Mouse (Mus musculus) heart, postnatal 14 days (tissue): Measurements from ENCODE around the gene Pkdrej. TPM values are rescaled to one million over a fixed set of nuclear protein-coding genes. Genes with fewer than 3 reads are reported as not detected.
A peak's percentile ranks its signal among the peaks of the same experiment; 100 is the strongest.
"Not testable (repeated sequence)": the region's sequence is repeated elsewhere in the genome, so short reads cannot be mapped to it uniquely, and the experiment has no call there.

Experiments
- DNase-seq, 2 experiments: peaks; one replicate each; pipeline ENCODE4 v3.0.0; 2021 to 2022
- intact Hi-C: fragments of 180-260 bp; cut with DNase I; formaldehyde crosslinking; loops from one replicate; pipeline ENCODE4 v1.15.1; 2025
- total RNA-seq, 2 experiments: library from RNA; stranded (reverse); gene quantifications; 2 replicates each; pipeline ENCODE4 v1.2.3; 2021

Gene Pkdrej
- total RNA-seq, 2 experiments from 2014 or later: 2.0 to 2.1 TPM

DNA sequence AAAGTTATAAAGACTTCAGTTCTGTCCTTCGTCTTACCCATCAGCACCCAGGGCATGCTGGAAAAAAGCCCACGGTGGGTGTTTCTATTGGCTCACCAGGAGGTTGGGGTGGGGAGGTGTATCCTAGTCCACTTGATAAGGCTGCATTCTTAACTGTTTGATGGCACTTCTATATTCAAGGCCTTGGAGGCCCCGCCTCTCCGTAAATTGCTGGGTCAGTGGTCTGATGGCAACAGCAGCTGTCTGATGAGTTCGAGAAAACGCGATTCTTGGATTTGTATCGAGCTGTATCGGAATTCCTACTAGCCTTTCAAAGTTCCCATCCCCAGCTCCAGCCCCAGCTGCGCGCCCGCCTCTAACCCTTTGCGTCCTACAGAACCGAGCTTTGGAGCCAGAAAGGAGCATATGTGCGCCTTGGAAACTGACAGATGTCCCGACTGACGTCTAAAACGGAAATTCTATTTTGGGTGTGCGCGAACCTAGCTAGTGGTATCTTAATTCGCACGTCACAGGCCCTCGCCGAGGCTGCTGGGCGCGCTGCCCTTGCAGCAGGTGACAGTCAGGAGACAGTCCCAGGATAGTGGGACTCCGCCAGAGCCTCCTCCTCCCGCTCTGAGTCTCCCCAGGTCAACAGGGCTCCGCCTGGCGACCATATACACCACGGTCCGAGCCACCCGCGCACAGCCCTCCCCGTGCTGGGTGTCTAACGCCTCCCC is 10.6 kb downstream of the Pkdrej start:
- intact Hi-C loops: loop anchor here (5.0 kb wide), 2 partner anchors 74 to 214 kb away; no protein-coding TSS in a partner anchor
- peak; percentile 84 to 87 for DNase-seq

DNA sequence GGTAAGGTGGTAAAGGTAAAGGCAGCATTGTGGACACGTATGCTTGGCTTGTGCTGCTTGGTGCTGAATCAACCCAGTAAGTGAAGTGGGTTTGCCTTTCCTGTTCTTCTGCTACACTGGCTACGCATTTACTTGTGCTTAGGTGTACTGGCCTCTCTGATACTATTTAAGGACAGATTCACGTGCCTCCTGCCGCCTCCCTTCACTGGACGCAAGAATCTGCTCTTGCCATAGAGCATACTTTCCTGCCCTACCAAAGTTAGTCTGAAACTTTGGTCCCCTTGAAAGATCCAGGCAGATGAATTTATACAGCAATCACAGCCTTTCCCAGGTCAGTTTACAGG is 11.1 kb downstream of the Pkdrej start:
- intact Hi-C loops: loop anchor here (5.0 kb wide), 2 partner anchors 73 to 213 kb away; no protein-coding TSS in a partner anchor
- DNase-seq: no peak

DNA sequence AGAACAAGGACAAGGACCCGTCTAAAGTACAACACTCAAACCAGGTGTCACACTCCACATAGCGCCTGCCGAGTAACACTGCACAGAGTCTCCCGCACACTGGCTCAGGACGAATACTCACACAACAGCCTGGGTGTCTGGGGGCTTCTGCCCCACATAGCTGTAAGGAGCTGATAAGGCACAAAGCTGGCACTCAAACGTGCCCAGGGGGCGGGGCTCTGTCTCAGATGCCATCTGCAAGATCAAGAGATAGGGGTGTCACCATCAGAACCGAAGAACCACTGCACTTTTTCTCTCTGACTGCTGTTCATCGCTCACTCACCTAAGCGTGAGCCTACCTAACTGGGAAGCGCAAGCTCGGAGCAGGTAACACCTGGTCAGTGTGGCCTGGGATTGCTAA is 12.4 kb downstream of the Pkdrej start:
- no peak for DNase-seq
- intact Hi-C loops: no loop called here

DNA sequence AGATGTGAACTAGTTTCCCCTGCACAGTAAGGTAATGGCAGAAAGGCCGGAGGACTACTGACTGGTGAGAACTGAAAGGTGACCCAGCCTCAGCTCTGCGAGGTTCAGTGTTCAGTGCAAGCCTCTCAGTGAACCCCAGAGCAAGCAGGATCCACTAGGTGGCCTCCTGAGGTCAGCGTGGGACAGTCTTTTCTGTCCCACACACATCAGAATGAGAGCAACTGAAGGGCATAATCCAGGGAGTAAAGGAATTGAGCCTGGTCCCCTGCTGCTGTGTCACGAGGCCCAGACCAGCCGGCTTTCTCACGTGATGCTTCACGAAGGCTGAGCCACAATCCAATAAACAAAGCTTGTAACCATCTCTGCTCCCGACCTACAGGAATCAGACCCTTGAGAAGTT is 13.1 kb downstream of the Pkdrej start:
- intact Hi-C loops: no loop called here
- DNase-seq: no peak

DNA sequence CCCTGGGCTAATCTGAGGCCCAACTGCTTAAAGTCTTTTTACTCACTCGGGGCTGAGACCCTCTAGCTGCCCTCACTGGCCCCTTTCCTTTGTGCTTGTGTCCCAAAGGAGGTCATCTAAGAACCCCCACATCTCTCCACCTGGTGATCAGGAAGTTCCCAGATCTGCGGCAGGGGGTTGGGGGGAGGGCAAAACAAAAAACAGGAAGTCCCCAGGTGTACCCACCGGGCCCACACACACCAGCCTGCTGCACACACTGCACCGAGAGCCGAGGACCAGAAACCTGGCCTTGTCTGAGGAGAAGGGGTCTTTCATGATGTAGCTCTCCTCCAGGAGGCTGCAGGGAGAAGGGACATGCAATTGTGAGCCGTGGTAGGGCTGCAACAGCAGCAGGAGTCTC is 13.5 kb downstream of the Pkdrej start:
- no peak for DNase-seq
- intact Hi-C loops: no loop called here

DNA sequence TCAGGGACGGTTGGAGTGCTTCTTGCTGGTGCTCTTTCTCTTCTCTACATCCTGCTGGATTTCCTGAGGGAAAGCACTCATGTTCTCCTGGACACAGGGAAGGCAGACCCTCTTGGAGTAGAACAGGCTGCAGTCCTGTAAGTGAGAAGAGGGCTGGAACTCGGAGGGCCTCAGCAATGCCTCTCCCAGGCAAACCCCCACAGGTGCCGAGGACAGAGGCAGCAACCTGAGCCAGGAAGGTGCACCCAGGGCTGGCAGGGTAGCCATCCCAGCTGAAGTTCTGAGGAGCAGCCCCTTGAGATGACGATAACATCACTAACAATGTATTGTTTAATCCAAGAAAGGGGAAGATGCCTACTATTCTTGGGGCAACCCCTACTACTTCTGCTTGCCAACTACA is 14.1 kb downstream of the Pkdrej start:
- DNase-seq: no peak
- intact Hi-C loops: no loop called here

DNA sequence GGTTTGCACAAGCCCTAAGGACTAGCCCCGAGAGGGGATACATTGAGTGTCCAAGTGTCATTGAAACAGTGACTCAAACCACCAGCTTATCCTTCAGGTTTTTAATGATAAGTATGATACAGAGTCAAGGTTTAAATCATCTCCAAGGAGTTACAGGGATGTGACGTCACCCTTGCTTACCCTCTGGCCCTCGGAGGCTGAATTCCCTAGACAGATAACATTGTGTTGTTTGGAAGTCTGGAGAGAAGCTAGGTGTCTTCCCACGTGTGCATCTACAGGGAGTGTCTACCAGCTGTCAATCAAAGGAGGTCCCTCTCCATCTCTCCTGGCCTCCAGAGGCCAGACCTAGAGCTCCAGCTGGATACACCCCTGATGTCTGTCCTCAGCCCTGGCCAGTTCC is 14.6 kb downstream of the Pkdrej start:
- DNase-seq: no peak
- intact Hi-C loops: no loop called here

DNA sequence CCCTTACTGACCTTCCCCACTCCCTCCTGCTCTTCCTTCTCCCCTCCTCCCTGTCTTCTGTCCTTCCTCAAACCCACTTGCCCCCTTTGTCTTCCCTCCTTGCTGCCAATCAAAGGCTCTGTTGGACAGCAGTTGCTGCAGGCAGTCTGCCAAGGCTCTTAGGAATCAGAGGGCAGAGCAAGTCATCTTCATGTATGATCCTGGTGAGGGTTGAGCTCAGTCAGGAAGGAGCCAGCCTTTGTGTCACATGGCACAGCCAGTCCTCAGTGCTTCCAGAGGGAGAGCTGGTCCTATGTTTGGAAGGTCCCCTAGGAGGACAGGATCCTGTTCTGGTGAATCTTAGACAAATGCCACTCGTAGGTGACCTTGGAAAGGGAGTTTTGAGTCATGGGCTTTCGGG is 18.6 kb downstream of the Pkdrej start:
- DNase-seq: peak; percentile 47 to 70
- intact Hi-C loops: no loop called here

DNA sequence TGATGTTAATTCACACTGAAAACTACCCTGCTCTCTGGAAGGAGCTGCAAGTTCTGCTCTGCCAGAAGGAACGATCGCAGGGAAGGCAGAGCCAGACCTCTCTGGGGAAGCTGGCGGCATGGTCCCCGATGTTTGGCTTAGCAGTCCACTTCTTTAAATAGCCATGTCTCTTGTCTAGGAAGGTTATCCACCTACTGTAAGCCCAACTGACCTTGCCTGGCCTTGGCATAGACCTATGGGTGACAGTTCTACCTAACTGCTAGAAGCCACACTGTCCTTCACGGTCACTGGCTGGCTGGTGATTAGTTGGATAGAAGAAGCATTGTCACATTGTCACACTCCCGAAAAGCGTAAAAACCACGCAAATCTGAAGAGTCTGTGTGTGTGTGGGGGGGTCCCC is 22.9 kb downstream of the Pkdrej start:
- intact Hi-C loops: no loop called here
- peak; percentile 39 to 52 for DNase-seq

DNA sequence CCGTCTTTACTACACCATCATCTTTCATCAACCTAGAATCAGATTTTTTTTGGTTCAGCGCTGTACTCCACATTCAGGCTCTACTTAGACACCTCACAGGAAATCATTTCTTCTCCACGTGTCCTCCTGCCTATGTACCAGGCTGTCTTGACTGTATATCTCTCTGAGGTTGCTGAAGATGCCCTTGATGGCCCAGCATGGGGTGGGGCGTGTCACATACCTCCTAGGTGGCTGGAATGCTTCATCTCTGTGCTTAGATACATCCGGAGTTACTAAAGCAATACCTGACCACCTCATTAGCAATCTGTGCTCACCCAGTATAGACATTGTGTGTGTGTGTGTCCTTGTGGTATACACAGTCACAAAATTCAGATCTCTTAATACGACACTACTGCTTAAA is 26.0 kb downstream of the Pkdrej start:
- intact Hi-C loops: no loop called here

DNA sequence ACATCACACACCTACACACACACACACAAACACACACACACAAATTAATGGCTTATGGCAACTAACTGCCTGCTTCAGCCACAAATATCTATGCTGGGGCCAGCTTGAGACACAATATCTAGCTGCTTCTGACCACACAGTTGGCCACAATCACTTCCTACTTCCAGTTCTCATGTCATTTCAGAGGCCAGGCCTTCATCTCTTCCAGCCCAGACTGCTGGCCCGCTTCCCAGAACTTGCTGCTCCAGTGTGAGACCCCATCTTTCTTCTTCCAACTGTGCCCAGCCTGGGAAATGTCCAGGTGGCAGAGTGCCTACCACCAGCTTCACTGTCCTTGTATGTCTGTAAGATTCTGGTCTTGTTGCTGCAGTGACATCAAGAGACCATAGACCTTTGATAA is 28.7 kb downstream of the Pkdrej start:
- peak; percentile 78 to 84 for DNase-seq
- intact Hi-C loops: no loop called here

More for the DNA sequence above, 26.0 kb downstream of the Pkdrej start:
- no peak for DNase-seq

DNA sequence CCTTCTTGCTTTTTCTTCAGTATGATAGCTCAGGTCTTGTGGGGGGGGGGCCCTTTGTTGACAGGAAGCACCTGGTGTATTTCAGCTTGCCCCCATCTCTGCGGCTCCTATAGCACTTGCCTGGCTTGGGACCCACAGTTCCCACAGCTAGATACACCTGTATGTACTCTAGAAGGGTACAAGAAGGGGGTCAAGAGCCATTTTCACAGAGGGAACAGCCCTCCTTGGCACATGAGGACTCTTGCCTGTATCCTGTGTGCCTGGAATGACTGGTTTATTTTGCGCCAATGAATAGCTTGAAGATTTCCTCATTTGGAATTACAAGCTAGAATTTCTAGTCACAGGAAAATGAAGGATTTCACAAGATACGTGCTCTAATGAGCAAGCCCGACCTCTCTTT is 30.1 kb downstream of the Pkdrej start:
- intact Hi-C loops: no loop called here
- no peak for DNase-seq

DNA sequence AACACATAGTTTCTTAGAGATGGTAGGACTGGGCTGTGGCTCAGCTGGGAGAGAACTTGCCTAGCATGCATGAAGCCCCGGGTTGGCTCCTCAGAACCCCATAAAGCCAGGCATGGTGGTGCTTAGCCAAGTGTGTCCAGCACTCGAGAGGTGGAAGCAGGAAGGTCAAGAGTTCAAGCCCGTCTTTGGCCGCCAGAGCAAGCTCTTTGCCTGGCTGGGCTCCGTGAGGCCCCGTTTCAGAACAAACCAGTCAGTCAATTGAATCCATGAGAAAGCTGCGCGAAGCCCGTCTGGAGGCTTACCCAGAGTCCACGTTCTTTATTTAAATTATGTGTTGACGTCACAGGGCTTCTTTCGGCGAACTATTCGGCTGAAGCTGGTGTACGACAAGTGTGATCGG is 32.9 kb downstream of the Pkdrej start:
- intact Hi-C loops: no loop called here
- DNase-seq: no peak

DNA sequence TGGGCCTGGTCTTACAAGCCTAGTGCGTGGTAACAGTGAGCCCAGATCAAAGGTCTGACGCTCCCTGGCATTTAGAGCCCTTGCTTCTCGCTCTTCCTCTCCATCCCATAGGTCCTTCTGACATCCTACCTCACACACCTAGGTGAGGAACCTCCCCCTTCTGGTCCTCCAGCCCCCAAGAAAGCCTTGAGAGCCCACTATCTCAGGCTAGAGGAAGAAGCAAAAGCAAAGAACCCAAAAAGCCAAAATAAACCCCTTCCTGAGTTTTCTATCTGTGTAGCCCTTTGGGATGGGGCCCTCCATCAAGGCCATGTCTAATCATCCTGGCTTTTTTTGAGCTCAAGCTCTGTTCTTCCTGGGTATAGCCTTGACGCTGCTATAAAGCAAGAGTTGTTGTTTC is 33.5 kb downstream of the Pkdrej start:
- intact Hi-C loops: no loop called here
- DNase-seq: no peak

DNA sequence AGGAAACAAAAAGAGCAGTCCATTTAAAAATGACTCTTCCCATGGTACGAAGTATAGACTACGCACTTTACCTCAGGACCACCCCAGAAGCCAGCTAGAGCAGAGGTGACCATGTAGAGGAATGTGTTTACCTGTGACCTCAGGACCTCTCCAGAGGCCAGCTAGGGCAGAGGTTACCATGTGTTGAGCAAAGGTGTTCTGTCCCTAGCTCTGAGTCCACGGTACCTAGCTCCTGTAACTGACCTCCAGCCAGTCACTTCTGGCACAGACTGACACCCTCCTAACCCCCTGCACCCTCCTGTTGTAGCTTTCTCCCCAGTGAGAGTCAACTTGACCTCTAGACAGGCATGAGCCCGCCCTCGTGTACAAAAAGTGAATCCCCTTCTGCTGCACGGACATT is 34.1 kb downstream of the Pkdrej start:
- intact Hi-C loops: no loop called here
- DNase-seq: no peak

DNA sequence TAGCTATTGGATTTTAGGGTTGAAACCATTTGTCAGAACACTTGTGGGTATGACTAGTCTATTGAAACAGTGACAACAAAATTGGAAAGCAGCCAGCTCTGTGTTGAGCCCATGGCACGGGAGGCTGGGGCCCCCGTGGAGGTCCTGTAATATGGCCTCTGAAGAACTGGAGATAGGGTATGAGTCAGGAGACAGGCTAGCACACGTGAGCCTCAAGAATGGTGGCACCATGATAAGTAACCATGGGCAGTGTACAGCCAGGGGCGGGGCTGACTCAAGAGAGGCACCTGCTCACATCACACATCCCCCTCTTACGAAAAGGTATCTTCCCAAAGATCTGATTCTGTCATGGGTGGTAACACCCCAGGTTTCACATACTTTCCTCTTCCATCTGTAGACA is 34.8 kb downstream of the Pkdrej start:
- DNase-seq: no peak
- intact Hi-C loops: no loop called here

DNA sequence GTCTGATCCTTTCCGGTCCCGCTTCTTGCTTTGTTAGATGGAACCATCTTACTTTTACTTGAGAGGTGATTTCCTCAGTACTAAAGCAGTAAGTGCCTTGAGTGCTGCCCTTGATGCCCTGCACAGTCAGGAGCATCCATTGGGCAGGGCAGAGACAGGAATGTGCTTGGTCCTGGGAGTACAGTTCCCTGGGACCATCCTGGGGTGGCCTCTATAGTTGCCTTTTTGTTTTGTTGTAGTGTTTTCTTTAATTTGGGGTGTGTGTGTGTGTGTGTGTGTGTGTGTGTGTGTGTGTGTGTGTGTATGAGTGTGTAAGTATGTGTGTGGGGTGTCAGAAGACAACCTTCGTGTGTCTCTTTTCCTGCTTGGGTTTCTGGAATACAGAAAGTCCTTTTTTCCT is 37.2 kb downstream of the Pkdrej start:
- intact Hi-C loops: no loop called here
- no peak for DNase-seq

DNA sequence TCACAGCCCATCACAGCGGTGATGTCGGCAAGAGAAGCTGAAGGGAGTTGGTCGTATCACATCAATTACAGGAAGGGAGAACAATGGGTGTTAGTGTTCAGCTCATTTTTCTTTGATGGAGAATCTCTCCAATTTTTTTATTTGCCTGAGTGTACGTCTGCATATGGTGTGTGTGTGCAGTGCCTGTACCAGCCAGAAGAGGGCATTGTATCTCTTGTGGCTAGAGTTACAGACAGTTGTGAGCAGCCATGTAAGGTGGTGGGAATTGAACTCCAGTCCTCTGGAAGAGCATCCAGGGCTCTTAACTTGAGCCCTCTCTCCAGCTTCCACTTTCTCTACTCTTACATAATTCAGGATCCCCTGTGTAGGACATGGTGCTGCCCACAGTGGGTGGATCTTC is 38.4 kb downstream of the Pkdrej start:
- no peak for DNase-seq
- intact Hi-C loops: no loop called here

DNA sequence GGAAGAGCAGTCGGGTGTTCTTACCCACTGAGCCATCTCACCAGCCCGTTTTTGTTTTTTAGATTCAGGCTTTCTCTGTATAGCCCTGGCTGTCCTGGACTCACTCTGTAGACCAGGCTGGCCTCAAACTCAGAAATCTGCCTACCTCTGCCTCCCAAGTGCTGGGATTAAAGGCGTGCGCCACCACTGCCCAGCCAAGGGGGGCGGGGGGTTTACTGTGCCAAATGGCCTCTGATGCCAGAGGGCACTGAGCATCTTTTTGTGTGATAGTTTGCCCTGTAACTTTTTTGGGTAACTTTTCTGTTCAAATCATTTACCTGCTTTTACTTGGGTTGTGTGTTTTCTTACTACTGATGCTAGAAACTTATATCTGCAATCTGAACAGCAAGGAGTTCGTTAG is 42.6 kb downstream of the Pkdrej start:
- DNase-seq, intact Hi-C loops: not testable (repeated sequence)

DNA sequence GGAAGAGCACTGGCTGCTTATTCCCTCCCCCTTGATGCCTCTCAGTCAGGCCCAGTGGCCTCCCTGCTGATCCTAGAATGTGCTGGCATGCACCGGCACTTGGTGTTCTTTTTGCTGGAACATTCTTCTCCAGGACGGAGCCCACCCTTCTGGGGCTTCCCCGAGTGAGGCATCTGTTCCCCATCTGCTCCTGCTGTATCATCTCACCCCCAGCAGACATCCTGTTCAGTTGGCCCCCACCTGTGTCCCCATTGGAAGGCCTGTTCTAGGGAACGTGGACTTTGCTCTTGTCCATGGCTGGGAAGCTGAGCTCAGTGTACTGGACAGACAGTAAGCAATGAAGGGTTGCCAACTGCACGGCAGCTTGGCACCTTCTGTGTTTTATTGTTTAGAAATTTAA is 44.8 kb downstream of the Pkdrej start:
- peak in 1 of 2 experiments; percentile 28 for DNase-seq
- intact Hi-C loops: no loop called here

DNA sequence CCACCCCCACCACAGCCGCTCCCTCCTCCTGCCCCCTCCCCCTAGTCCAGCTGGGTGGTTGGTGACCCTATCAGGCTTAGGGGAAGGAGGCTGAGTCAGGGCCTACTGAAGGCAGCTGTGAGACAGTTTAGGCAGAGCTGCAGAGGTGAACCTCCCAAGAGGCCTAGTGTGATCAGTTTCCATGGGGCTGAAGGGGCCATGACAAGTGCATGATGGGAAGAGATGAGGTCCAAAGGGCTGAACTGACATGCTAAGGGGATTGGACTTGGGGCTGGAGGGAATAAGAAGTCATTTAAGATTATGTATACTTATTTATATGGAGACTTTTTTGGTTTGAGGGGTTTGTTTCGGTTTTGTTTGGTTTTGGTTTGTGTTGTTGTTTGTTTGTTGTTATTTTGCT is 45.3 kb downstream of the Pkdrej start:
- no peak for DNase-seq
- intact Hi-C loops: no loop called here

DNA sequence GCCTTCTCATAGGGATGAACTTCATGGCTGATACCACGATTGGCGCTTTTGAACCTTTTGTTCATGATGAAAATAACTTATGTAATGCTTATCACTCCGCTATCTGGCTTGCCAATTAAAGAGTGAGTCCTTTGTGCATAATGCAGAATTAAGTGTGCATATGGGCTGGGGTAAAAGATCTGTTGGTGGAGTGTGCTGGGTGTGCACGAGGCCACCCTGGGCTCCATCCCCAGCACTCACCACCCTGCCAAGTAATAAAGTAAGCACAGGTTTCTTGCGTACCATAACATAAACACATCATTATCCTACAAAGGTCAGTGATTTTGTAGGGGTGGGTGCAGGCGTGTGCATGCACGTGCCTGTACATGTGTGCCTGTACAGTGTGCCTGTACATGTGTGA is 46.5 kb downstream of the Pkdrej start:
- intact Hi-C loops: no loop called here
- DNase-seq: no peak

DNA sequence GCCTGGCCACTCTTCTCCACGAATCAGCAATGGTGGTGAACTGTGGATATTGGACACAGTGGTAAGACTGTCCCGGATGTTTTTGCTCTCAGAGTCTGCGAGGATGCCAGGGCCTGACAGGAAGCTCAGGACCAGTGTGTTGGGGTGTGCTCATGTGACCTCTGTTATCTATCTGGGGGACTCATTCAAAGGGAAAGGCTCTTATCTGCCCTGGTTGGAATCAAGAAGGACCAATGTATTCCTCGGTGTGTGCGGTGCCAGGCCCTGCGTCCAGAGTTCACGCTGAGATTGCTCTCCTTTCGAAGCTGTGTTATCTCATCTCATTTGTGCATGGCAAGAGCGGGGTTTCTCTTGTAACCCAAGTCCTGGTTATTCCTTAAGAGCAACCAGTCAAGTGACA is 47.1 kb downstream of the Pkdrej start:
- intact Hi-C loops: no loop called here
- DNase-seq: no peak
